Mouse (Mus musculus) liver, embryonic 16.5 days (tissue): ENCODE measurements around the gene Nexn. TPM values are rescaled to one million over a fixed set of nuclear protein-coding genes. Genes with fewer than 3 reads are reported as not detected.
"Not testable (repeated sequence)": the region's sequence is repeated elsewhere in the genome, so short reads cannot be mapped to it uniquely, and the experiment has no call there.

Source experiments
- ATAC-seq: fragments of 200-750 bp; cut with Nextera tagmentation; 2 replicates; pipeline ENCODE4 v1.8.0; 2017; ENCODE audit warnings: low read depth, mild to moderate bottlenecking, moderate number of reproducible peaks, moderate library complexity
- H3K27ac ChIP-seq: fragments of 300-500 bp; sonication (generic); 2 replicates; pipeline ENCODE4 v1.5.1; 2014; ENCODE audit warnings: mild to moderate bottlenecking, low read length
- H3K27me3 ChIP-seq: fragments of 300-500 bp; sonication (generic); 2 replicates; pipeline ENCODE4 v1.6.1; 2014; ENCODE audit warnings: low read depth, low read length, mixed read lengths; ENCODE audit not compliant: control insufficient read depth, insufficient read depth
- H3K36me3 ChIP-seq: fragments of 300-500 bp; sonication (generic); 2 replicates; pipeline ENCODE4 v1.6.1; 2014; ENCODE audit warnings: mild to moderate bottlenecking; ENCODE audit not compliant: control insufficient read depth, insufficient read depth
- H3K4me1 ChIP-seq: fragments of 300-500 bp; sonication (generic); 2 replicates; pipeline ENCODE4 v1.6.1; 2014; ENCODE audit warnings: low read depth, low read length, mixed read lengths; ENCODE audit not compliant: control insufficient read depth
- H3K4me2 ChIP-seq: fragments of 300-500 bp; sonication (generic); 2 replicates; pipeline ENCODE4 v1.6.1; 2014; ENCODE audit warnings: low read depth, low read length, mixed read lengths
- H3K4me3 ChIP-seq: fragments of 300-500 bp; sonication (generic); 2 replicates; pipeline ENCODE4 v1.5.1; 2014; ENCODE audit warnings: low read depth, mild to moderate bottlenecking, low read length
- H3K9ac ChIP-seq: fragments of 300-500 bp; sonication (generic); 2 replicates; pipeline ENCODE4 v1.6.1; 2014; ENCODE audit warnings: low read depth, low read length
- H3K9me3 ChIP-seq: fragments of 300-500 bp; sonication (generic); replicated peaks from 2 replicates; pipeline ENCODE4 v1.6.1; 2016; ENCODE audit warnings: low read length; ENCODE audit not compliant: control insufficient read depth
- WGBS: fragments of 180-500 bp; shearing (Covaris S2); extraction: QIAGEN DNeasy Blood & Tissue Kit; methylation state at CpG from one replicate; pipeline ENCODE4 v1.1.7; 2014; ENCODE audit not compliant: insufficient replicate concordance; 5-methylcytosine and 5-hydroxymethylcytosine counted together
- polyA plus RNA-seq: library from polyadenylated mRNA; unstranded; fragments of >200 nt; fragmentation: Nextera tagmentation; extraction: Ambion mirVana; gene quantifications from 2 replicates; pipeline ENCODE4 v1.2.1, GENCODE M21; 2015

Gene Nexn
- polyA plus RNA-seq: 1.3 and 1.9 TPM in 2 replicates

DNA sequence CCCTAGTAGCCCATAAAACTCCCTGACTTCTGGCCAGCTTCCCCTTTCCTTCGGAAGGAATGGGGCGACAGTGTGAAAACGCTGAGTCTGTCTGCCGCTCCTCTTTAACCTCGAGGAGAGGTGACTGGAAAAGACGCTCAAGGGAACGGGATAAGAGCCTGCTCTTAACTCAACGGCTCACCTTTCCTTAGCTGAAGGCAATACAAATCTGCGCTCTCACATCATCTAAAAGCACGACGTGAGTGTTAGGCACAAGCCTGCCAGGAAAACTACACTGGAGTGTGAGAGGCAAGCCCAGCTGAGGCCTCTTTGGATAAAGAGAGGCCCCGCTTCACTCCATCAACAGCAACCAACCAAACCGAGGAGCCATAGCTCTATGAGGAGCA lies at the start of gene Nexn:
TSS of gene Nexn (minus strand) at position 315 of the 386 bp plus-strand sequence.
- no peak for ATAC-seq
- Histone ChIP-seq H3K9me3 (no peaks in the 10 kb centered on the region), H3K4me1 (peaks cover 6% of the 10 kb centered on the region), H3K36me3 (no peaks in the 10 kb centered on the region), H3K9ac (peak within 1 kb of the TSS; percentile 54), H3K27ac (no peak within 1 kb of the TSS), H3K4me3 (peak within 1 kb of the TSS; percentile 60), H3K4me2 (peak within 1 kb of the TSS; percentile 62), H3K27me3 (peaks cover 56% of the 10 kb centered on the region)
- WGBS: 9% methylated on average over 13 of the region's 13 CpGs

DNA sequence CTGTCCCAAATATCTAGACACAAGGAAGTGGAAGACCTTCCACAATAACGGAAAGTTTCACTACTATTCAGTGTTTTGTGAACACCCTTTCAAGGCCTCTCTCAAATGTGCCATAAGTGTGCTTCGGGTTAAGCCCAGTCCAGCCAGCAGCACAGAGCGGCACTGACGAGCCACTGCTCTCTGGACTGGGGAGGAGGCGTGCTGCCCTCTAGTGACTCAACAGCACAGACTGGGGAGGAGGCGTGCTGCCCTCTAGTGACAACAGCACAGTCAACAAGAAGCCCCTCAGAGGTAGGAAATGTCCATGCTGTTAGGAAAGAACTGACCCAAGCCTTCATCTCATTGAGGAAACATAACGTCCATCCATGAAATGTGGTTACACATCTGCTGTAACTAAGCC lies 49.5 kb upstream of the Nexn start:
- Histone ChIP-seq H3K9me3 (peaks cover 2% of the 10 kb centered on the region), H3K4me1 (no peaks in the 10 kb centered on the region; the same call in 1 of the 2 replicates), H3K27me3 (no peaks in the 10 kb centered on the region), H3K27ac (no peak overlapping the region), H3K9ac (no peak overlapping the region), H3K4me3 (no peak overlapping the region), H3K4me2 (no peak overlapping the region), H3K36me3 (peaks cover 4% of the 10 kb centered on the region)
- ATAC-seq: peak; percentile 88
- WGBS: 11% methylated on average over 7 of the region's 7 CpGs

DNA sequence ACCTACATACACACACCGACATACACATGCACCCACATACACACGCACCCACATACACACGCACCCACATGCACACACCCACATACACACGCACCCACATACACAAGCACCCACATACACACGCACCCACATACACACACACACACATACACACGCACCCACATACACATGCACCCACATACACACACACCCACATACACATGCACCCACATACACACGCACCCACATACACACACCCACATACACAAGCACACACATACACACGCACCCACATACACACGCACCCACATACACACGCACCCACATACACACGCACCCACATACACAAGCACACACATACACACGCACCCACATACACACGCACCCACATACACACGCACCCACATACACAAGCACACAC lies 48.5 kb upstream of the Nexn start:
- H3K4me1 ChIP-seq, ATAC-seq, H3K9ac ChIP-seq, H3K36me3 ChIP-seq, H3K27ac ChIP-seq, H3K27me3 ChIP-seq, H3K4me2 ChIP-seq, H3K4me3 ChIP-seq, H3K9me3 ChIP-seq: not testable (repeated sequence)
- WGBS: 73% methylated on average over 14 of the region's 14 CpGs

DNA sequence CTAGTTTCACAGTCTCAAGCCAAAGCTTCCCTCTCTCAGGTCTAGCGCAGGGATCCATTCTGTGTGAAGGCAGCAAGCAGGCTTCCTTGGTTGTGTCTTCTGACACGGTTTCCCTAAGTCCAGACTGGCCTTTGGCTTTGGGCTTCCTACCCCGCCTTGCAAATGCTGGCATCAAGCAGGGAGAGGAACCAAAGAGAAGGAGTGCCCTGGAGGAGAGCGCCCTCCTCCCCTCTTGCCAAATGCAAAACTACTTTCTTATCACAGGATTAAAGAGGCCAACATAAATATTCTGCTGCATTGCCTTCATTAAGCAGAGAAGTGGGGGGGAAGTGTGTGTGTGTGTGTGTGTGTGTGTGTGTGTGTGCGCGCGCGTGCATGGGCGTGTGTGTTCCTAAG lies 43.1 kb upstream of the Nexn start:
- Histone ChIP-seq H3K4me2 (no peak overlapping the region), H3K9ac (no peak overlapping the region), H3K27ac (peak overlapping the region; percentile 0; the same call in 1 of the 2 replicates), H3K4me3 (no peak overlapping the region), H3K36me3 (peaks cover 4% of the 10 kb centered on the region), H3K9me3 (no peaks in the 10 kb centered on the region), H3K27me3 (no peaks in the 10 kb centered on the region), H3K4me1 (peaks cover 9% of the 10 kb centered on the region)
- ATAC-seq: no peak
- 76% methylated on average over 9 of the region's 9 CpGs for WGBS

DNA sequence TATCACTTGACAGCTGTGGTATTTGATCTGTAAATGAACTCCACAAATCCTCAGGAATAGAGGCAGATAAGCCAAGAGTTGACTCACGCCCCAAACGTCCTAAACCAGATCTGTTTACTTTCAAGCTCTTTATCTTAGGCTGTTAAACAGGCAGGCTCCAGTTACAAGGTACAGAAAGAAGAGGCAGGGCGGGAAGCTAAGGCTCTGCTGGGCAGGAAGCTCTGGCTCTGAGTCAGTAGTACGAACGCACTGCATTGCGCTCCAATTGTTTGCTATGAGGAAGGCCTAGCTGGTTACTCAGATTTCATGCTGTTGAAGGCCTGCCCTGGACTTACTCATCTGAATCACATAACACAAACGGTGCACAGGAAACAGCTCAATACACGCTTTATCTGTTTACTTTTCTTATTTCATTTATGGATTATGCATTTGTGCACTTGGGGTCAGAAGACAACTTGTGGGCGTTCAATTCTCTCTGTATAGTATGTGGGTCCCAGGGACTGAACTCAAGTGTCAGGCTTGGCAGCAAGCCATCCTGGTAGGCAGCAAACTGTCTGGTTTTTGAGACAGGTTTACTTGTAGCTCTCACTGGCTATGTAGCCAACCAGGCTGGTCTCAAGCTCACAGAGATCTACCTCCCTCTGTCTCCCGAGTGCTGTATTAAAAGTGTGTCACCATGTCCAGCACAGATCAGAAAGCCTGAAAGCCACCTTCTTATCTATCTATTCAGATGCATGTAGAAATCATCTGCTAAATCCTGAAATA lies 42.5 kb upstream of the Nexn start:
- peak; percentile 75 for ATAC-seq
- Histone ChIP-seq H3K9me3 (no peaks in the 10 kb centered on the region), H3K4me2 (no peak overlapping the region), H3K36me3 (peaks cover 4% of the 10 kb centered on the region), H3K27me3 (no peaks in the 10 kb centered on the region), H3K4me1 (peaks cover 9% of the 10 kb centered on the region), H3K9ac (no peak overlapping the region), H3K4me3 (no peak overlapping the region), H3K27ac (peak overlapping the region; percentile 1)
- WGBS: 31% methylated on average over 10 of the region's 10 CpGs

DNA sequence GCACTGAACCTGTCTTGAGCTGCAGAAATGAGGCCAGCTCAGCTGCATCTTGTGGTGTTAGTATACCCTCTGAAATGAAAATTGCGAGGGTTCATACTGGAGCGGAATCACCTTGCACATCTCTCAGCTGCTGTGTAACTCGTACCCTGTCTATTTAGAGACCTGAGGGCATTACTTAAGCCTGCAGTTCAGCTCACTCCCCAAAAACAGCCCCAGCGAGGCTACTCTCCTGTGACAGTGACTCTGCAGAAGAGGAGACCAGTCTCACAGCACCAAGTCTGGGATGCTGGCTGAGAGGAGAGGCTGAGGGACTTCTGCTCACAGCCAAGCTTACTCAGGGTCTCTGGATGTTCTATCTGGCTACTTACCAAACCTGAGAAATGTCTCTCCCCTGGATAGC lies 39.8 kb upstream of the Nexn start:
- H3K27ac ChIP-seq: no peak overlapping the region
- H3K4me3 ChIP-seq: no peak overlapping the region
- H3K36me3 ChIP-seq: no peaks in the 10 kb centered on the region
- H3K4me1 ChIP-seq: peaks cover 9% of the 10 kb centered on the region
- ATAC-seq: no peak
- no peaks in the 10 kb centered on the region for H3K27me3 ChIP-seq
- WGBS: 73% methylated on average over 4 of the region's 4 CpGs
- no peak overlapping the region for H3K9ac ChIP-seq
- no peaks in the 10 kb centered on the region for H3K9me3 ChIP-seq
- no peak overlapping the region for H3K4me2 ChIP-seq

DNA sequence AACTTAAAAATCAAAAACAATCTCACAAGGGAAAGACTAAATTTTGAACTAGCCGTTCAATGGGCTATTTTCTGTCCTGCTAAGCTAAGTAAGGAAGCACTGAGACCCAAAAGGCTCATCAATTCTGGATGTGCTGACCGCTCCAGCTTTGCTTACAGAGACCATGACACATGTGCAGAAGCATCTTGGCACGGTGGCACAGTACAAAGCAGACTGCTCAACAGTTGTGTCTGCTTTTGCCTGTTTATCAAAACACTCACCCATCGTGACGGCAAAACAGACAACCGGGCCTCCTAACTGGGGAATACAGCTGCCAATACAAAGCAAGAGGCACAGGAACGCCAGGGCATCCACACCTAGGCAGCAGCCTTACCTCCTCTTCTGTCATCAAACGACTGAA lies 38.9 kb upstream of the Nexn start:
- WGBS: 75% methylated on average over 8 of the region's 8 CpGs
- H3K27me3 ChIP-seq: no peaks in the 10 kb centered on the region
- H3K4me2 ChIP-seq: no peak overlapping the region
- no peak overlapping the region for H3K27ac ChIP-seq
- no peaks in the 10 kb centered on the region for H3K36me3 ChIP-seq
- no peaks in the 10 kb centered on the region for H3K9me3 ChIP-seq
- H3K9ac ChIP-seq: no peak overlapping the region
- peaks cover 9% of the 10 kb centered on the region for H3K4me1 ChIP-seq
- H3K4me3 ChIP-seq: no peak overlapping the region
- no peak for ATAC-seq

DNA sequence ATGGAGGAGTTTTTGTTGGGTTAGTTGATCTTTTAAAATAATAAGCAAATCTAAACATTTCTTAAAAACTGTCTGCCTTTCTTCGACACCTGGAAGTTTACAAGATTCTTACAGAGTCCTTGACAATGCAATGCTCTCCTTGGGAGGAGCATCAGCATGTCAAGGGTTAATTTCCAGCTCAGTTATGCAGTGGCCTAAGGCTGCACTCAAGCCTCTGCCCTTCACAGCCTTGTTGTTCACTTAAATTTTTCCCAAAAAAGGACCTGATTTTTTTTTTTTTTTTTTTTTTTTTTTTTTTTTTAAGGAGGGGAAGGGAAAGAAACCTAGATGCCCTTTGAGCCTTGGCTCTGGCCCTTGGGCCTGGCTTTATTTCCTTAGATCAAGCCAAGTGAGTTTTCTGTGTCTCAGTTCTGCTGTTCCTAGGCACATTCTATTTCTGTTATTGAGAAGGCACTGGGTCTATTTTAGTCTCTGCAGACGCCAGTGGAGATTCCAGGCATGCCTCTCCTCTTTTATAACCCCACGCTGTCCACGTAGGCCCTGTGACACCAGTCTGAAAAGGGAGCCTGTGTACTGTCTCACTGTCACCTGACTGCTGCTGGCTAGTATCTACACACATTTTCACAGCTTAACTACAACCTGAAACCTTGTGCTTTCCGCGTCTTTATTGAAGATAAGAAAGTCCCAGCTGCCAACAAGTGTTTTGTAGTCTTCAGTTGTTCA lies 38.1 kb upstream of the Nexn start:
- H3K9ac ChIP-seq: no peak overlapping the region
- no peaks in the 10 kb centered on the region for H3K9me3 ChIP-seq
- no peak overlapping the region for H3K4me2 ChIP-seq
- WGBS: 60% methylated on average over 6 of the region's 6 CpGs
- no peak overlapping the region for H3K27ac ChIP-seq
- H3K36me3 ChIP-seq: no peaks in the 10 kb centered on the region
- no peaks in the 10 kb centered on the region for H3K27me3 ChIP-seq
- ATAC-seq: no peak
- H3K4me3 ChIP-seq: no peak overlapping the region
- peaks cover 8% of the 10 kb centered on the region for H3K4me1 ChIP-seq

DNA sequence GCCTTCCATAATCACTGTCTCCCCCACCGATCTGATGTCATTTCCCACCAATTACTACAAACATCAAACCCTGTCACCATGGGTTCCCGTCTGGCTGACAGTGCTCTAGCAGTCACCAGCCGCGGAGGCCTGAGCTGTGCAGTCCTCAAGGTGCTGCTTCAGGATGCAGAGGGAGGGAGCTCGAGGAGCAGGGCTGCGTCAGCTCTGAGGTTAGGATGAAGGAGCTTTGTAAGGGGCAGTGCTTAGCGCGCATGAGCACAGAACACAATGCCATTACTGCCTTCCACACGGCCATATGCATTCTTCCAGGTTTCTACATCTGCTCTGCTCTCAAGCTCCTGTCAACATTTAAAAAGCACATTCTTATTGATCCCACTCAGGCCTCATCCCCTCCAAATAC lies 36.8 kb upstream of the Nexn start:
- Histone ChIP-seq H3K4me1 (no peaks in the 10 kb centered on the region), H3K27ac (no peak overlapping the region), H3K4me3 (no peak overlapping the region), H3K36me3 (no peaks in the 10 kb centered on the region), H3K9me3 (no peaks in the 10 kb centered on the region), H3K9ac (no peak overlapping the region), H3K27me3 (no peaks in the 10 kb centered on the region), H3K4me2 (no peak overlapping the region)
- WGBS: 78% methylated on average over 9 of the region's 9 CpGs
- no peak for ATAC-seq
